Mouse (Mus musculus) bone marrow, adult 2 months (tissue): ENCODE data around the gene Wfdc6a.

Experiments
- CTCF ChIP-seq: fragments of 200-500 bp; IDR thresholded peaks from 2 replicates; pipeline ENCODE4 v1.5.1; 2011; ENCODE audit warnings: low read length, control low read depth; ENCODE audit not compliant: control insufficient read depth, insufficient read depth
- POLR2A ChIP-seq: fragments of 200-500 bp; IDR thresholded peaks from 2 replicates; pipeline ENCODE4 v1.6.1; 2011; ENCODE audit warnings: low read depth, mild to moderate bottlenecking, control low read depth, low read length, borderline replicate concordance; ENCODE audit not compliant: control insufficient read depth

GRCm38 (mm10) chr2:164621775-164622174 is 36.5 kb upstream of the Wfdc6a start:
- TF ChIP-seq CTCF (no peak), POLR2A (no peak)
